Mouse (Mus musculus): ENCODE results near the gene Trappc4.

DNA sequence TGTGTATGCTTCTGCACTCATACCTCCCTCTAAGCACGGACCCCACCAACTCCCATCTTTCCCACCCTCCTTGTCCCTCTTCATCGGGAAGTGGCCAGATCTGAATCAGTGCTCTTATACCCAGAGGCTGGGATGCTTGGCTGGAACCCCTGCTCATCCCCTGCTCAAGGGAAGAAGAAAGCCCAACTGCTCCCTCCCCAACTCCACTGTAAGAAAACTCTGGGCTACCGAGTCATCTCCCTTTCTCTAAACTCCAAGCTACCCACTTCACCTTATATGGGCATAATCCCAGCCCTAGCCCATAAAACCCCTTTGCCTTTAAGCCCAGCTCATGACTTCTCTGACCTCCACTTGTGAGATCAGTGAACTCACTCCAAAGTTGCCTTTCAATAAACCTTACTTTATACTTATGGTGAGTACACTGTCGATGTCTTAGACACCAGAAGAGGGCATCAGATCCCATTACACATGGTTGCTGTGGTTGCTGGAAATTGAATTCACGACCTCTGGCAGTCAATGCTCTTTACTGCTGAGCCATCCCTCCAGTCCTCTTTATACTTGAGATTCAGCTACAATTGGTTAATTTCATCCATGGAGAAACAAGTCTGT is 25.3 kb upstream of the Trappc4 start:
- no peak for TF ChIP-seq CTCF (IDR thresholded peaks at IDR 0.05; ENCODE audit: low read depth, low read length)
- no peak for TF ChIP-seq POLR2A (IDR thresholded peaks at IDR 0.05; ENCODE audit: extremely low read depth, insufficient read depth, low read length)

All from liver, adult 2 months (tissue).